Mouse (Mus musculus) heart, embryonic 14.5 days (tissue): ENCODE measurements around the gene 1700001C19Rik. TPM values are rescaled to one million over a fixed set of nuclear protein-coding genes. Genes with fewer than 3 reads are reported as not detected.

ENCODE experiments used
- ATAC-seq: fragments of 200-750 bp; cut with Nextera tagmentation; 2 replicates; pipeline ENCODE4 v1.8.0; 2017; ENCODE audit warnings: low read depth, moderate TSS enrichment; ENCODE audit not compliant: insufficient number of reproducible peaks, insufficient read depth, low FRiP score
- H3K27ac ChIP-seq, 2 experiments: fragments of 200-500 bp in 1 of 2; fragments of 300-500 bp in 1 of 2; sonication (generic) in 1 of 2; replicated peaks in 1 of 2; 2 replicates each; pipeline ENCODE4 v1.5.1; 2012 to 2014; ENCODE audit warnings: low read depth in 2 of 2, low read length in 2 of 2, control low read depth in 1 of 2, mild to moderate bottlenecking in 1 of 2, mixed read lengths in 1 of 2; ENCODE audit not compliant: control insufficient read depth in 1 of 2, insufficient read depth in 1 of 2
- H3K27me3 ChIP-seq: fragments of 300-500 bp; sonication (generic); 2 replicates; pipeline ENCODE4 v1.6.1; 2014; ENCODE audit warnings: mild to moderate bottlenecking, low read length, control low read depth; ENCODE audit not compliant: control insufficient read depth, insufficient read depth
- H3K36me3 ChIP-seq: fragments of 300-500 bp; sonication (generic); 2 replicates; pipeline ENCODE4 v1.6.1; 2014; ENCODE audit warnings: mild to moderate bottlenecking, control low read depth, low read length, mixed read lengths; ENCODE audit not compliant: control insufficient read depth, insufficient read depth
- H3K4me1 ChIP-seq, 2 experiments: fragments of 200-500 bp in 1 of 2; fragments of 300-500 bp in 1 of 2; sonication (generic) in 1 of 2; 2 replicates each; pipeline ENCODE4 v1.6.1; 2012 to 2014; ENCODE audit warnings: low read length in 2 of 2, control low read depth in 1 of 2, mixed read lengths in 1 of 2; ENCODE audit not compliant: control insufficient read depth in 2 of 2, insufficient read depth in 2 of 2
- H3K4me2 ChIP-seq: fragments of 300-500 bp; sonication (generic); 2 replicates; pipeline ENCODE4 v1.6.1; 2014; ENCODE audit warnings: mild to moderate bottlenecking, low read length
- H3K4me3 ChIP-seq, 2 experiments: fragments of 200-500 bp in 1 of 2; fragments of 300-500 bp in 1 of 2; sonication (generic) in 1 of 2; 2 replicates each; pipeline ENCODE4 v1.5.1; 2012 to 2014; ENCODE audit warnings: low read length in 2 of 2, mild to moderate bottlenecking in 2 of 2, control low read depth in 1 of 2, low read depth in 1 of 2, moderate library complexity in 1 of 2; ENCODE audit not compliant: control insufficient read depth in 1 of 2, insufficient read depth in 1 of 2
- H3K9ac ChIP-seq: fragments of 300-500 bp; sonication (generic); 2 replicates; pipeline ENCODE4 v1.6.1; 2014; ENCODE audit warnings: mild to moderate bottlenecking, low read length
- H3K9me3 ChIP-seq: fragments of 300-500 bp; sonication (generic); 2 replicates; pipeline ENCODE4 v1.6.1; 2016; ENCODE audit warnings: low read length, control low read depth; ENCODE audit not compliant: control insufficient read depth
- WGBS: fragments of 180-500 bp; shearing (Covaris S2); extraction: QIAGEN DNeasy Blood & Tissue Kit; methylation state at CpG from one replicate; pipeline ENCODE4 v1.1.7; 2014; 5-methylcytosine and 5-hydroxymethylcytosine counted together
- polyA plus RNA-seq: library from polyadenylated mRNA; unstranded; fragments of >200 nt; fragmentation: Nextera tagmentation; extraction: Ambion mirVana; gene quantifications from 2 replicates; pipeline ENCODE4 v1.2.1, GENCODE M21; 2014

Gene 1700001C19Rik
- polyA plus RNA-seq, 1 experiment from 2014 or later: 0.72 TPM

DNA sequence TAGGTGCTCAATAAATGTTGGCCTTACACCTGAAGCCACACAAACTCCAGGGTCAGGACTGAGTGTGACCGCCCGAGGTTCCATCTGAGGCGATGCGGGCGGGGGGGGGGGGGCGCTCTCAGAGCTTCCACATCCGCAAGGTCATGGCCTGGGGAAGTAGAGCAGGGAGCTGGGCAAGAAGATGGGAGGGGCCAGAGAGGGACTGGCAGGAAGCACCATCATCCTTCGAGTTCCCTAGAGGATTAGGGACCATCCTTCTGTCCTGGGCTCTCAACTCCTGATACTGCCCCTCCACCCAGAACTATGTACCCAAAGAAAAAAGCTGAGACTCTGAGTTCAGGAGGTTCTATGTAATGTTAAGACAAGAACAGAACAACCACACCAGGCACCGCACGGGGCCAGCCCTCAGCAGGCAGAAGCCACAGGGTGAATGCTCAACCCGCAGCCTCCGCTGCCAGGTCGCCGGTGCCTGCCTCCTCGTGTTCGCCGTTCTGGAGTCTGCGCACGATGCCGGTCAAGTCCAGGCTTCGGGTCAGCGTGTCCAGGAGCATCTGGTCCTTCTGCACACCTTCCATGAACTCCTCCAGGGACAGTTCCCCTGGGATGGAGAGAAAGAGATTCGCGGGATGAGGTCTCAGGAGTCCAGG lies 42.8 kb downstream of the 1700001C19Rik start:
- Histone ChIP-seq H3K4me2 (peak overlapping the region; percentile 64), H3K9me3 (no peaks in the 10 kb centered on the region), H3K27me3 (peaks cover 13% of the 10 kb centered on the region; the same call in 1 of the 2 replicates), H3K4me1 (peaks cover 6 to 12% of the 10 kb centered on the region in 2 experiments; a peak in 3 of 4 replicates), H3K36me3 (no peaks in the 10 kb centered on the region), H3K9ac (0 out of 2 replicates have a peak overlapping the region, but pooled peaks have one; percentile 39), H3K4me3 (peak overlapping the region; percentile 25 to 35), H3K27ac (no peak overlapping the region)
- 17% methylated on average over 23 of the region's 24 CpGs for WGBS
- no peak for ATAC-seq

DNA sequence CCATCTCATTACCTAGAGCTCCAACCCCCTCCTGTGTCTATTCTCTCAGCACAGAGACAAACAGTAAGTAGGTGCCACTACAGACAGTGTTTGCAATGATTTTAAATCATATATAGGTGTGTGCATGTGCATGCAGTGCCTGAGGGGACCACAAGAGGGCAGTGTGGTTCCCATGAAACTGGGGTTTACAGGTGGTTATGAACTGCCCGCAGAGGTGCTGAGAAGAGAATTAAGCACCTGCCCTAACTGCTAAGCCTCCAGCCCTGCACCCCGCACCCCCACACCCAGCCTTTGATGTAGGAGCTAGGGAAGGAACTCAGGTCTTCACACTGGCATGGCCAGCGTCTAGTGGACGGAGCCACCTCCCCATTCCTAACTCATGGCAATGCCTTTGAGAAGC lies 50.5 kb downstream of the 1700001C19Rik start:
- 56% methylated on average over 4 of the region's 4 CpGs for WGBS
- H3K9me3 ChIP-seq: 0 out of 2 replicates have a peak, but pooled peaks cover 6% of the 10 kb centered on the region
- H3K27me3 ChIP-seq: no peaks in the 10 kb centered on the region
- H3K4me3 ChIP-seq: no peak overlapping the region
- H3K4me2 ChIP-seq: no peak overlapping the region
- H3K9ac ChIP-seq: no peak overlapping the region
- H3K27ac ChIP-seq: no peak overlapping the region
- no peak for ATAC-seq
- H3K36me3 ChIP-seq: peaks cover 5% of the 10 kb centered on the region
- H3K4me1 ChIP-seq: no peaks in the 10 kb centered on the region

DNA sequence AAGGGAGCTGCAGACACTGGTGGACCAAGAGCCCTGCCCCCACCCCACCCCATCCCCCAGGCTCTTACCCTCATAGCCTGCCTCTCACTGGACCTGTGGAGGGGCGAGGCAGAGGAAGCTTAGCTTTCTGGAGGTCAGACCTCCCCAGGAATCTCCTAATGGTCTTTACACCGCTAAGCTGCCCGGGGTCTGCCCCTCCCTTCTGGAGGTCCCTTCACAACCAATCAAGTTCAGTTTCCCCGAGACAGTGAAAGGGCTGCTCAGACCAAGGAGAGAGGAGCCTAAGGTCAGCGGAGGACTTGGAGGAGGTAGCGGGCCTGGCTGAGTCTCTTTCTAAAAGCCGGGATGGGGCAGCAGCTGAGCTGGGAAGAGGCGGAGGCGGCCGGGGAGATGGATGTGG lies 52.0 kb downstream of the 1700001C19Rik start, which contains the start of gene Guca1b:
TSS of gene Guca1b (plus strand) at position 249 of the 400 bp plus-strand sequence.
- no peak within 1 kb of the TSS for H3K9ac ChIP-seq
- no peak within 1 kb of the TSS for H3K4me2 ChIP-seq
- H3K27ac ChIP-seq: no peak within 1 kb of the TSS
- no peaks in the 10 kb centered on the region for H3K27me3 ChIP-seq
- no peaks in the 10 kb centered on the region for H3K4me1 ChIP-seq
- H3K36me3 ChIP-seq: peaks cover 20% of the 10 kb centered on the region
- H3K4me3 ChIP-seq: no peak within 1 kb of the TSS
- H3K9me3 ChIP-seq: 0 out of 2 replicates have a peak, but pooled peaks cover 6% of the 10 kb centered on the region
- ATAC-seq: no peak
- WGBS: 27% methylated on average over 10 of the region's 10 CpGs

DNA sequence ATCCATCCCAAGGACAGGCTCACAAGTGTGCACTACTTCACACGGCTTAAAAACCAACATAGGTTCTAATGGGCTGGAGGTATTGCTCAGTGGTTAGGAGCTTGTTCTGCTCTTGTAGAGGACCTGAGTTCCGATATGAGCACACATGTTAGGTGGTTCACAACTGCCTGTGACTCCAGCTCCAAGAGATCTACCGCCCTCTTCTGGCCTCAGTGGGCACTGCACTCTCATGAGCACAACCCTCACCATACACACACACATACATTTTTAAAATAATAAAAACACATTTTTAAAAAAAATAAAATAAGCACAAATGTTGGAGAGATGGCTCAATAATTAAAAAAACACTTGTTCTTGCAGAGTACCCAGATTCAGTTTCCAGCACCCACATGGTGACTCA lies 53.1 kb downstream of the 1700001C19Rik start:
- H3K9me3 ChIP-seq: 0 out of 2 replicates have a peak, but pooled peaks cover 6% of the 10 kb centered on the region
- WGBS: 93% methylated on average over 3 of the region's 3 CpGs
- no peaks in the 10 kb centered on the region for H3K27me3 ChIP-seq
- no peak overlapping the region for H3K27ac ChIP-seq
- H3K4me1 ChIP-seq: no peaks in the 10 kb centered on the region
- peaks cover 31% of the 10 kb centered on the region for H3K36me3 ChIP-seq
- H3K4me3 ChIP-seq: no peak overlapping the region
- no peak overlapping the region for H3K4me2 ChIP-seq
- no peak for ATAC-seq
- no peak overlapping the region for H3K9ac ChIP-seq

DNA sequence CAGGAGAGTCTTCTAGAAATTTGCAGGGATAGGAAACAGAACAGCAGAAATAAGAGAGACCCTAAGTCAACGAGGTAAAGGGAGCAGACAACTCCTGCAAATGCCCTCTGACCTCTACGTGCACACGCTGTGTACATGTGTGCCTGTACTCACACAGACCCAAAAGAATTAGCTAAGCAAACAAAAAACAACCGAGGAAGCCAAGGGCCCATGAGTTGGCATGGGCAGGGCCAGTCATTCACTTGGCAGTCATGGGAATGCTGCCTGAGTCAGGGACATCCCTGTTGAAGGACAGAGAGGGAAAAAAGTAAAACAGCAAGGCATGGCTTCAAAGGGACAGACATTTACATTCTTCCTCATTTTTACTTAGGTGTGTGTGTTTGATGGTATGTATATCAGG lies 53.9 kb downstream of the 1700001C19Rik start:
- Histone ChIP-seq H3K36me3 (peaks cover 39% of the 10 kb centered on the region), H3K27me3 (no peaks in the 10 kb centered on the region), H3K4me3 (no peak overlapping the region), H3K4me2 (no peak overlapping the region), H3K9ac (no peak overlapping the region), H3K27ac (no peak overlapping the region), H3K4me1 (no peaks in the 10 kb centered on the region), H3K9me3 (0 out of 2 replicates have a peak, but pooled peaks cover 6% of the 10 kb centered on the region)
- no peak for ATAC-seq
- 90% methylated on average over 4 of the region's 4 CpGs for WGBS

DNA sequence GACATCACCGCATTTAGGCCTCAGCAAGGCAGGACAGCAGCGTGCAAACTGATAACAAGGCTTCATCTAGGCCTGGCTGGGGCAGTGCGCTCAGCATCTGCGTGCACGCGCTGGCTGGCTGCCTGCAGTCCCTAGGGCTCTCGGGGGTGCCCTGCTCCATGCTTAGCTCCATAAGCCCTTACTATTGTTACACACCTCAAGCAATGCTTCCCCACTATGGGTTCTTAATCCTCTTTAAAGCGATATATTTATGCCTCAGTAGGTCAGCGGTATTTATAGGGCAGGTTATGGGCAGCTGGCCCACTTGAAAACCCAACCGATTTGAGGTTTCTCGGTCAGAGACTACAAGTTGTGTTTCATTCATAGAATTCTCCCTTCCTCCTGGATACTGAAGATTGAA lies 55.3 kb downstream of the 1700001C19Rik start:
- Histone ChIP-seq H3K9ac (no peak overlapping the region), H3K4me1 (no peaks in the 10 kb centered on the region), H3K27me3 (no peaks in the 10 kb centered on the region), H3K4me3 (no peak overlapping the region), H3K36me3 (peaks cover 52% of the 10 kb centered on the region), H3K27ac (no peak overlapping the region), H3K4me2 (no peak overlapping the region), H3K9me3 (0 out of 2 replicates have a peak, but pooled peaks cover 6% of the 10 kb centered on the region)
- ATAC-seq: no peak
- 67% methylated on average over 11 of the region's 11 CpGs for WGBS

DNA sequence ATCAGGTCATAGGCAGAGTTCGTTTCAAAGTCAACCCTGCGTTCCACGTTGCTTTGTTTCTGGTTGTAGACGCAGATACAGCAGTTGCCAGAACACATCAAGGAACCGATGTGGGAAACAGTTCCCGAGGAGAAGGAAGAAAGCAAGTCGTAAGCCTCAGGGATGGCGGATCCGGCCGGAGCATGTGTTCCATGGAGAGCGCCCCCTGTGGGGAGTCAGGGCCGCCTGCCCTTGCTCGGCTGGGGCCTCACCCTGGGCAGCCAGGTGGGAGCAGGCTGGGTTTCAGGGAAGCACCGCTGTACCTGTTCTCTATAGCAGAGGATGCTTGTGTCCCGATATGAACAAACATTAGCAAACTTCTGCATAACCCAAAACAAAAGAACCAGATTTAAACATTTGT lies 59.0 kb downstream of the 1700001C19Rik start:
- ATAC-seq: no peak
- no peak overlapping the region for H3K27ac ChIP-seq
- no peaks in the 10 kb centered on the region for H3K4me1 ChIP-seq
- H3K36me3 ChIP-seq: peaks cover 90% of the 10 kb centered on the region
- no peak overlapping the region for H3K4me2 ChIP-seq
- no peak overlapping the region for H3K4me3 ChIP-seq
- H3K27me3 ChIP-seq: no peaks in the 10 kb centered on the region
- no peak overlapping the region for H3K9ac ChIP-seq
- H3K9me3 ChIP-seq: no peaks in the 10 kb centered on the region
- 76% methylated on average over 15 of the region's 15 CpGs for WGBS
